Mouse (Mus musculus) liver, adult 10 weeks (tissue): ENCODE data around the gene Ctnna3. TPM values are rescaled to one million over a fixed set of nuclear protein-coding genes. Genes with fewer than 3 reads are reported as not detected.

Experiments used
- polyA plus RNA-seq: library from polyadenylated mRNA; stranded (reverse); fragments of 350-450 nt; fragmentation: Illumina TruSeq; extraction: RNeasy Lipid Tissue Mini Kit (QIAGEN cat#74804); gene quantifications from one replicate; pipeline ENCODE4 v1.2.3, GENCODE M21; 2014; ENCODE audit warnings: low read depth, low replicate concordance

Gene Ctnna3
- not detected for polyA plus RNA-seq

GRCm38 (mm10) chr10:63429785-63430305 is at the start of gene Ctnna3:
TSS of gene Ctnna3 (plus strand) at chr10:63430098.

GRCm38 (mm10) chr10:63381498-63382280 is 48.2 kb upstream of the Ctnna3 start, which contains the start of gene Sirt1:
TSS of gene Sirt1 (minus strand) at chr10:63381704.

GRCm38 (mm10) chr10:63382372-63383279 is 47.3 kb upstream of the Ctnna3 start, which contains the start of gene Dnajc12:
TSS of gene Dnajc12 (plus strand) at chr10:63382443.

GRCm38 (mm10) chr10:63421739-63422735 is 7.9 kb upstream of the Ctnna3 start, which contains the start of gene Gm7075:
TSS of gene Gm7075 (minus strand) at chr10:63421789.

GRCm38 (mm10) chr10:63927334-63927733 is 497.4 kb downstream of the Ctnna3 start, which contains the start of gene Gm10118:
TSS of gene Gm10118 (minus strand) at chr10:63927434.

GRCm38 (mm10) chr10:64089680-64090460 is 660.0 kb downstream of the Ctnna3 start, which contains the start of gene Lrrtm3:
TSS of gene Lrrtm3 (minus strand) at chr10:64090277.

Other genes starting within 250 kb of the Ctnna3 start
- not detected for gene Mypn, start 226.1 kb upstream of the Ctnna3 start, polyA plus RNA-seq
- gene Herc4, start 186.3 kb upstream of the Ctnna3 start, polyA plus RNA-seq: 133 TPM
- 22.7 TPM for gene Sirt1, start 48.4 kb upstream of the Ctnna3 start, polyA plus RNA-seq
- gene Dnajc12, start 47.7 kb upstream of the Ctnna3 start, polyA plus RNA-seq: 5.1 TPM
- gene Gm7075, start 8.3 kb upstream of the Ctnna3 start, polyA plus RNA-seq: not detected